Mouse (Mus musculus) embryo, embryonic 11 days (tissue): Measurements from ENCODE around the gene Spata25.
"Not testable (repeated sequence)": the region's sequence is repeated elsewhere in the genome, so short reads cannot be mapped to it uniquely, and the experiment has no call there.

Experiments
- DNase-seq: peaks from one replicate; pipeline ENCODE4 v3.0.0-alpha.2; 2015

Gene Spata25

GRCm38 (mm10) chr2:164828437-164828836 is at the start of gene Spata25:
Gene Spata25 (minus strand): TSS chr2:164828537.
- DNase-seq, result no peak

DNA sequence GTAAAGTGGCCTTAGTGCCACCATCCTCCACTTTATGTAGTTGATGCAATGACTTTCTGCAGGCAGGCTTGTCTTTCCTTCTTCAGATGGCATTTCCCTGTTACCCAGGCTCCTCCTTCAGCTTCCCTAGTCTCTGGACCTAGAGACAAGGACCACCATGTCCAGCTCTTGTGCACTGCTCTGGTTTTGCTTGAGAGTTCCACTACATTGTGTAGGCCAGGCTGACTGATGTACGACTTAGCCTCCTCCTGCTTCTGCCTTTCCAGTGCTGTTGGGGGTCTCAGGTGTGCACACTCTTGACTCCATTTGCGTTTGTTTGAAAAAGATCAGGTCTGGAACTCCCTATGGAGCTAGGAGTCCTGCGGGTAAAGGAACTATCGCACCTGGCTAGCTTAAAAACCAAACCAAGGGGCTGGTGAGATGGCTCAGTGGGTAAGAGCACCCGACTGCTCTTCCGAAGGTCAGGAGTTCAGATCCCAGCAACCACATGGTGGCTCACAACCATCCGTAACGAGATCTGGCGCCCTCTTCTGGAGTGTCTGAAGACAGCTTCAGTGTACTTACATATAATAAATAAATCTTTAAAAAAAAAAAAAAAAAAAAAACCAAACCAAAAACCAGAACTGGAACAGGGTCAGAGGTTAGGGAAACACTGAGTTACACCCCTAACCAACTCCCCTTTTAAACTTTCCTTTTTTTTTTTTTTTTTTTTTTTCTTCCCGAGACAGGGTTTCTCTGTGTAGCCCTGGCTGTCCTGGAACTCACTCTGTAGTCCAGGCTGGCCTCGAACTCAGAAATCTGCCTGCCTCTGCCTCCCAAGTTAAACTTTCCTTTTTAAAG is 49.3 kb upstream of the Spata25 start:
- DNase-seq, result not testable (repeated sequence)

DNA sequence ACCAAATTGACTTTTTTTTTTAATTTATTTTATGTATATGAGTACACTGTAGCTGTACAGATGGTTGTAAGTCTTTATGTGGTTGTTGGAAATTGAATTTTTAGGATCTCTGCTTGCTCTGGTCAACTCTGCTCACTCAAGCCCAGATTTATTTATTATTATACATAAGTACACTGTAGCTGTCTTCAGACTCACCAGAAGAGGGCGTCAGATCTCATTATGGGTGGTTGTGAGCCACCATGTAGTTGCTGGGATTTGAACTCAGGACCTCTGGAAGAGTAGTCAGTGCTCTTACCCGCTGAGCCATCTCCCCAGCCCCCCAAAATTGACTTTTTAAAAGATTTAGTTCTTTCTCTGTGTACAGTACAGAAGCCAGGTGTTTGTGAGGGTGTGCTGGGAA is 47.3 kb upstream of the Spata25 start:
- DNase-seq, result not testable (repeated sequence)

GRCm38 (mm10) chr2:164874239-164874769 is 46.0 kb upstream of the Spata25 start:
- DNase-seq, result peak; percentile 45

- no peak for DNase-seq
Observed at GRCm38 (mm10) chr2:164873621-164874020, 45.3 kb upstream of the Spata25 start.

DNA sequence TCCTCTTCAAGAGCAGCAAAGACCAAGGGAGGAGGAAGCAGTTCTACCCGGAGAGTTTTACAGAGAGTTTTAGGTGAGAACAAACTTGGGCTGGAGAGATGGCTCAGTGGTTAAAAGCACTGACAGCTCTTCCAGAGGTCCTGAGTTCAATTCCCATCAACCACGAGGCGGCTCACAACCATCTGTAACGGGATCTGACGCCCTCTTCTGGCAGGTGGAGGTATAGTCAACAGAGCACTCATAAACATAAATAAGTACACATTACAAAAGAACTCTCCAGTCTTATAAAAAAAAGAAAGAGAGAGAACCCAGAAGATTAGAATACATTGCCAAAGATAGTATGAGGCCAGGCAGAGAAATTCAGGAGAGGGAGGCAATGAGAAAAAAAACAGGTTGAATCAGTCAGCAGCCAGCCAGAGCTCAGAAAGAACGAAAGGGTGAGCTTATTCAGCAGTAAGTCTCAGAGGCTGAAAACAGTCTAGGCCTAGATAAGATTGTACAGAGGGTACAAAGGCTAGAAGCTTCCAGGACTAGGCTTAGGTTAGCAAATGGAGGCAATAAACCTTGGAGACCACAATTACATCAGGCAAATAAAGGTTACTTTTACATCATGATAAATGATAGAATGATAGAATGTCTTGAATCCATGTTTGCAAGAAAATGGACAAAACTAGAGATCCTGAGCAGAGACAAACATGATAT is 43.4 kb upstream of the Spata25 start:
- no peak for DNase-seq

DNA sequence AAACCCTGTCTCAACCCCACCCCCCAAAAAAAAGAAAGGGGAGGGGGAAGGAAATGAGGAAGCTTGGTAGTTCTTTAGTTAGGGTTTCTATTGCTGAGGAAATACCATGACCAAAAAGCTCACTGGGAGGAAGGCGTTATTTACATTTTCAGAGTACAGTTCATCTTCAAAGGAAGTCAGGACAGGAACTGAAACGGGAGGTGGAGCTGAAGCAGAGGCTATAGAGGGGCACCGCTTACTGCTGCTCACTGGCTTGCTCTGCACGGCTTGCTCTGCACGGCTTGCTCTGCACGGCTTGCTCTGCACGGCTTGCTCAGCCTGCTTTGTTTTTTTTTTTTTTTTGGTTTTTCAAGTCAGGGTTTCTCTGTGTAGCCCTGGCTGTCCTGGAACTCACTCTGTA is 40.2 kb upstream of the Spata25 start:
- no peak for DNase-seq

DNA sequence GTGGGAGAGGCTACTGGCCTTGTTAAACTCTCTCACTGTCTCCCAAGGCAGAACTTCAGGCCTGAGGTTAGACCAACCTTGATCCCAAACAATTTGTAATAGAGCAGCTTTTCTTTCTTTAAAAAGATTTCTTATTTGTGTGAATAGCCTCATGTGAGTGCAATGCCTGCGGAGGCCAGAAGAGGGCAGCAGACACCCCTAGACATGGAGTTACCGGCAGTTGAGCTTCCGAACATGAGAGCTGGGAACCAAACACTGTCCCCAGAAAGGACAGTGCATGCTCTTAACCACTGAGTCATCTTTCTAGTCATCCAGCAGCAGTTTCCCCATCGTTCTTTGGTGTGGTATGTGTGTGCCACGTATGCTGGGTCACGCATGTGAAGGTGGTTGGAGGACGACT is 39.2 kb upstream of the Spata25 start:
- no peak for DNase-seq

DNA sequence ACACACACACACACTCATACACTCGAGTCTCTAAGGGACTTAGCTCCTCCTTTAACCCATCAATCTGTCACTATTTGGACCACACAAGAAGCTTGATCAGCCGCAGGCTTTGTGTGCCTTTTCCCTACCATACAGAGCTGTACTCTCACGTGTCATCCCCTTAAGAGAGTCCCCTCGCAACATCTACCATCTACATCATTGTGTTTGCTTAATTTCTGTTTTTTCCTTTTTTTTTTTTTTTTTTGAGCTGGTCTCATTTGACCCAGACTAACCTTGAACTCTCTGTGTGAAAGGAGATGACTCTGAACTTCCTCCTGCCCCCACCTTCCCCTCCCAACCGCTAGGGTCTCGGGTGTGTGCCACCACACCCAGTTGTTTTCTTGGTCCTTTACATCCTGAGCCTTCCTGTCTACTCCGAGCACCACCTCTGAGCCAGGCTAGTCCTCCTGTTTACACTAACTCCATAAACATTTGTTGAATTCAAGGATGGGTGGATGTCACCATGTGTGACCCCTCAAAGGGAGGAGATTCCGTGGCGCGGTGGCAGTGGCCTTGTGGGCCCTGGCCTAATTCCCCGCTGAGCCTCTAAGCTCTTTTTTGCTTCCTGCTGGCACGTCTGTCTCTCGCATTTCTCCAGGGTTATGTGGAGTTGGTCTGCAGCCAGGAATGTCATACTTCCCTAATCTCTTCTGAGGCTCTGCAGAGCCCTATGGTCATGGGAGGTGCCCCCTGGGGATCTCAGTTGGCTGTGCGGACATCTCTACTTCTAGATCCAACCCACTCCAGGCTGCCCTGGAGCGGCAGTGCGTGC is 38.6 kb upstream of the Spata25 start:
- DNase-seq, result peak; percentile 33

GRCm38 (mm10) chr2:164864593-164864992 is 36.3 kb upstream of the Spata25 start:
- DNase-seq, result no peak

DNA sequence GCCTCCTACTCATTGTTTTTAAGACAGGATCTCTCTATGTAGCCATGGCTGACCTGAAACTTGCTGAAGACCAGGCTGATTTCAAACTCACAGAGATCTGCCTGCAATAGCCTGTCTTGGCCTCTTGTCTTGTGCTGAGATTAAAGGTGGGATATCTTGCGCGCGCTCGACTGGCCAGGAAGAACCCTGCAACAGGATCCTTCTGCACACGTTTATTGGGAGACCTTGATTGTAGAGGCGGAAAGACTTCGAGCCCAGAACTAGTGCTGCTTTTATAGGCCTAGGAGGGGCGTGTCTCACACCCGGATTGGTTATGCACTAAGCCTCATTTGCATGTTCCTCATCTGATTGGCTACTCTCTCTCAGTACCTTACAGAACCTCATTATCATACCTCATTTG is 35.1 kb upstream of the Spata25 start:
- not testable (repeated sequence) for DNase-seq

GRCm38 (mm10) chr2:164862179-164862861 is 34.0 kb upstream of the Spata25 start:
- peak; percentile 73 for DNase-seq

DNA sequence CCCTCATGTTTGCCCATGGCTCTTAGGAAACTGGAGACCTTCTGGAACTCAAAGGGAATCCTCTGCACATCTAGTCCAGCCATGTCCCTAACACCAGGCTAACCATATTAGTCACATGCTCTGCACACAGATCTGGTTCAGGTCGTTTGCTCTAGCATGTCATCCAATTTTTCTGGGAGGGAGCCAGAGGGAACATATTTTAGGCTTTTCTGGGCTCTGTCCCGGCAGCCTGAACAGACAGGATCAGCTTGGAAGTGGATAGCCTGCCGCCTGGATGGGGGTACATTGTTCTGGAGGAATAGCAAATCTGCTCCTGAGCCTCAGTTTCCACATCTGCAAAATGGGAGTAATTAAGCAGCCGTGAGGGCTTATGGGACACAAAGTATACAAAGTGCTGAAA is 32.8 kb upstream of the Spata25 start:
- DNase-seq, result no peak

DNA sequence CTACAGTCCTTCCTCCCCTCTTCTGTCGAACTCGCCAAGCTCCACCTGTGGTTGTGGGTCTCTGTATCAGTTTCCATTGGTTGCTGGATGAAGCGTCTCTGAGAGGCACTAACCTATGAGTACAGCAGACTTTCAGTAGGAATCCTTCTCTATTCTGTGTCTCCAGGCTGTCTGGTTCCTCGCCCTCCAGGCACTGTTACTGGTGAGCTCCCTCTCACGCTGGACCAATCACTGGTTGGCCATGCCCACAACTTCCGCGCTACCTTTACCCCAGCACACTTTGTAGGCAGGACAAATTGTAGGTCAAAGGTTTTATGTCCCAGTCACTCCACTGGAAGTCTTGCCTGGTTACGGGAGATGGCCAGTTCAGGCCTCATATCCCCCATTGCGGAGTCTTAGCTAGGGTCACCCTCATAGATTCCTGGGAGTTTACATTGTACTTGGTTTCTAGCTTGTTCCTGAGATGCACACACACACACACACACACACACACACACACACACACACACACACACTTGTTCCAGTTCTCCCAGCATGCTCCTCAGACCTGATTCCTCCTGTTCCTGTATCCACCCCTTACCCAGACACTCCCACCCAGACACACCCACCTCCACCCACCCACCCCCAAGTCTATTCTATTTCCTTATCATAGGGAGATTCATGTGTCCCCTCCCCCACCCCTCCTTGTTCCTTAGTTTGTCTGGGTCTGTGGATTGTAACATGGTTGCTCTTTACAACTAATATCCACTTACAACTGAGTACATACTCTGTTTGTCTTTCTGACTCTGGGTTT is 31.5 kb upstream of the Spata25 start:
- DNase-seq, result no peak

DNA sequence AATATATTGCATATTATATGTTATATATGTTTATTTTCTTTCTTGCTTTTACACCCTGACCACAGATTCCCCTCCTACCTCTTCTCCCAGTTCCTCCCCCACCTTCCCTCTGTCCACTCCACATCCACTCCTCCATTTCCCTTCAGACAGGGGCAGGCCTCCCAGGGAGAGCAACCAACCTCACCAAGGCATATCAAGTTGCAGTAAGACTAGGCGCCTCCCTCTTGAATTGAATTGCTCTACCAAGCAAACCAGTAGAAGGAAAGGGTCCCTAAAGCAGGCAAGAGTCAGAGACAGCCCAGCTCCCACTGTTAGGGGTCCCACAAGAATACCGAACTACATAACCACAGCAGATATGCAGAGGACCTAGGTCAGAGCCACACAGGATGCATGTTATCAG is 30.8 kb upstream of the Spata25 start:
- DNase-seq, result peak; percentile 35

GRCm38 (mm10) chr2:164857842-164858553 is 29.7 kb upstream of the Spata25 start:
- peak; percentile 62 for DNase-seq

GRCm38 (mm10) chr2:164857101-164857821 is 28.9 kb upstream of the Spata25 start, which contains the start of gene Pltp:
Gene Pltp (minus strand): TSS chr2:164857711.
- peak; percentile 84 for DNase-seq

DNA sequence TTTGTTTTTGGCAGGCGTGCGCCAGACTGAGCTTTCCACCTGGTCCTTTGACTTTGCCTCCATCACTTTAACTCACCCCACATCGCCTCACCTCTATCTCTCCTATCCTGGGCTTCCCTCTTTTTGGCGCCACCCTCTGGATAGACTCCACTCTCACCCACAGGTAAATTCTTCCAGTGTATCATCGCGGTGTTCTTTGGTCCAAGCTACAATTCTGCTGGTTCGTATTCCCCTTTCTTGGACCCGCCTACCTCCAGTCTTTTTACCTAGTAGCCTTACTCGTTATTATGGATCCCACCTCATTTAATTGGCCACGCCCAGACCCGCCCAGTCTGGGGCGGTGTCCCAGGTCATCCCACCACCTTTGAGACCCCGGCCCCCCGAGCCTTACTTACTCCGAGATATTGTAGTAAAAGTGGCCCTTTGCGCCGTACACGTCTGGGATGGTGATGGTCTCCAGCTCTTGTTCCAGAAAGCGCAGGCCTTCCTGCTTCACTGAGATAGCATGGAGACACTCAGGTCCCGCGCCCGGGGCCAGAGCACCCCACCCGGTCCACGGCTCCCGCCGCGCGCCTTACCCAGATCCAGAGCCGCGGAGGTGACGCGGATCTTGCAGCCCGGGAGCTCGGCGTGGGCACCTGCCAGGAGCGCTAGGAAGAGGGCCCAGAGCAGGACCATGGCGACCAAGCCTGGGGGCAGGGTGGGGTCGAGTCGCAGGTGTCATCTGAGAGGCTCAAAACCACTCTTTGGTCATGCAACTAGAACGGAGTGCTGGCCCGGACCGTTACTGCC is 28.2 kb upstream of the Spata25 start:
- peak; percentile 34 for DNase-seq

DNA sequence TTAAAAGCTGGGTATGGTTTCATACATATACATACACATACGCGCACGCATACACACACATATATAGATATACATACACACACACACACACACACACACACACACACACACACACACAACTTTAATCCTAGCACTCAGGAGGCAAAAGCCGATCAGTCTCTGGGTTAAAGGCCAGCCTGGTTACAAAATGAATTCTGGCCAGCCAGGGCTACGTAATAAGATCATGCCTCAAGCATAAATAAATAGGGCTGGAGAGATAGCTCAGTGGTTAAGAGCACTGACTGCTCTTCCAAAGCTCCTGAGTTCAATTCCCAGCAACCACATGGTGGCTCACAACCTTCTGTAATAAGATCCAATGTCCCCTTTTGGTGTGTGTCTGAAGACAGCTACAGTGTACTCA is 27.2 kb upstream of the Spata25 start:
- DNase-seq, result not testable (repeated sequence)
